Mouse (Mus musculus): ENCODE results near the gene Ambra1.

Ambra1 gene

DNA sequence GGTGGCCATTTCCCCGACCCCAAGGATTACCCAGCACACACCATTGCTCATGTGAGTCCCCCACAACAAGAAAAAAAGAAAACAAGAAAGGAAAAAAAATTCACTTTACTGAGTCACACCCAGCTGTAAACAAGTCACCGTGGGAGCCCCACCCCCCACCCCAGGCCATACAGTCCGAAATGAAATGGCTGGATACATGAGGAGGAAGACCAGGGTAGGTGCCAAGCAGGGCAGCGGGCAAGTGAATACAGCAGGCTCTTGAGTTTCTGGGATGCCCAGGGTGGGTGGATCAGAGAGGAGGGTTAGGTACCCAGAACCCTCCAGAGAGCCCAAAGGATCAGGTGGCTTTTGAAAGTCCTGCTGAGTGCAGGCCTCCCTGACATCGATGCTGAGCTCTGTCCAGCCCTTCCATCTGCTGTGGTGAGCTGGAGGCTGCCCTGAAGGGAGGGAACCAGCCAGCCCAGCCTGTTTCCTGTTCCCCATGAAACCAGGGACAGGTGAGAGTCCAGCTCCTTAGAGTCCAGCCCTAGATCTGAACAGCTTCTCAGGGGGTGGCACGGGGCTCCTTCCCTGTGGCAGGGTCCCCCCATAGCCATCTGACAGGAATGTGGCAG is 202.9 kb downstream of the Ambra1 start:
- ATAC-seq (ENCODE audit: insufficient number of reproducible peaks, low FRiP score, low TSS enrichment), result peak; percentile 24; the same call in 1 of the 2 replicates

GRCm38 (mm10) chr2:91933471-91933870 is 203.5 kb downstream of the Ambra1 start:
- ATAC-seq (ENCODE audit: insufficient number of reproducible peaks, low FRiP score, low TSS enrichment), result peak; percentile 60

- ATAC-seq (ENCODE audit: insufficient number of reproducible peaks, low FRiP score, low TSS enrichment), result no peak
These were observed 204.1 kb downstream of the Ambra1 start for GRCm38 (mm10) chr2:91934016-91934415.

- ATAC-seq (ENCODE audit: insufficient number of reproducible peaks, low FRiP score, low TSS enrichment), result no peak
These were observed 205.0 kb downstream of the Ambra1 start for GRCm38 (mm10) chr2:91934826-91935525.

DNA sequence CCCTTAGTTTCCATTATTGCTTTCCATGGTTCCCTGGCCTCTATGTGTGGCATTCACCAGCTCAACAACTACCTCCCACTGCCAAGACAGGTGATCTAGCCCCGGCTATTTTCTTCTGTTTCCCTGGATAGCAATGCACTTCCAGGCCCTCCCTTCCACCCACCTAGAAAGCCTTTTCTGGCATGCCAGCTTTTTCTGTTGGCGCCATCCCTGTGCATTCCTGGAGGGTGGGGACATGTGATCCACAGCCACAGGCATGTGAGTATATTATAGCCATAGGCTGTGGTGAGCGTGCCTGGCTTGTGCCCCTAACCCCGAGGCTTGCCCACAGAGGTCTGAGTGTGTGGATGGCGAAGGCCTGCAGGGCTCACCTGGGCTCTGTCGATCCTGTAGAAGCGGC is 206.2 kb downstream of the Ambra1 start:
- no peak for ATAC-seq (ENCODE audit: insufficient number of reproducible peaks, low FRiP score, low TSS enrichment)

GRCm38 (mm10) chr2:91939303-91939935 is 209.5 kb downstream of the Ambra1 start:
- no peak for ATAC-seq (ENCODE audit: insufficient number of reproducible peaks, low FRiP score, low TSS enrichment)

- no peak for ATAC-seq (ENCODE audit: insufficient number of reproducible peaks, low FRiP score, low TSS enrichment)
These were observed 212.4 kb downstream of the Ambra1 start for GRCm38 (mm10) chr2:91942356-91942755.

- 0 out of 2 replicates have a peak, but pooled peaks have one; percentile 36 for ATAC-seq (ENCODE audit: insufficient number of reproducible peaks, low FRiP score, low TSS enrichment)
These were observed 214.4 kb downstream of the Ambra1 start for GRCm38 (mm10) chr2:91944170-91944950.

- ATAC-seq (ENCODE audit: insufficient number of reproducible peaks, low FRiP score, low TSS enrichment), result no peak
These were observed 215.5 kb downstream of the Ambra1 start, which contains the start of gene Gm9821 for GRCm38 (mm10) chr2:91945483-91945882. Gene Gm9821 (plus strand): TSS chr2:91945703.

- no peak for ATAC-seq (ENCODE audit: insufficient number of reproducible peaks, low FRiP score, low TSS enrichment)
These were observed 216.9 kb downstream of the Ambra1 start for GRCm38 (mm10) chr2:91946836-91947235.

- ATAC-seq (ENCODE audit: insufficient number of reproducible peaks, low FRiP score, low TSS enrichment), result no peak
These were observed 217.6 kb downstream of the Ambra1 start for GRCm38 (mm10) chr2:91947397-91948150.

GRCm38 (mm10) chr2:91948151-91948509 is 218.2 kb downstream of the Ambra1 start:
- no peak for ATAC-seq (ENCODE audit: insufficient number of reproducible peaks, low FRiP score, low TSS enrichment)

DNA sequence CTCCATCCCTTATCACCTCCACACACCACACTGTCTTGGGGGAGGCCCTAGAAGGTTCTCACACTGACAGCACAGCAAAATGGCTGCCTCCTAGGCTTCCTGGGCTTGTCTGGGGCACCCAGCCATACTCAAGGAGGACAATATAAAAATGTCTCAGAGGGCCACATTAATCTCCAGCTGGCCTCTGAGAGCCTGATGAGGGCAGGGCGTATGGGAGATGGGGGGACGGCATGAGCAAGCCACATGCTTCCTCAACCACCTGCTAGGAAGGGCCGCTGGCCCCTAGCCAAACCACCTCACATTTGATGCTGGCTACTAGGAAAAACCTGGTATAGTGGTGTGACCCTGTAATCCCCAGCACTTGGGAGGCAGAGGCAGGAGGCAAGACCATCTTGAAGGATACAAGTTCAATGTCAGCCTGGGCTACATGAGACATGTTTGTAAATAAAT is 218.9 kb downstream of the Ambra1 start:
- no peak for ATAC-seq (ENCODE audit: insufficient number of reproducible peaks, low FRiP score, low TSS enrichment)

- peak; percentile 23; the same call in 1 of the 2 replicates for ATAC-seq (ENCODE audit: insufficient number of reproducible peaks, low FRiP score, low TSS enrichment)
These were observed 219.7 kb downstream of the Ambra1 start for GRCm38 (mm10) chr2:91949411-91950274.

GRCm38 (mm10) chr2:91950275-91951085 is 220.5 kb downstream of the Ambra1 start:
- peak; percentile 71 for ATAC-seq (ENCODE audit: insufficient number of reproducible peaks, low FRiP score, low TSS enrichment)

DNA sequence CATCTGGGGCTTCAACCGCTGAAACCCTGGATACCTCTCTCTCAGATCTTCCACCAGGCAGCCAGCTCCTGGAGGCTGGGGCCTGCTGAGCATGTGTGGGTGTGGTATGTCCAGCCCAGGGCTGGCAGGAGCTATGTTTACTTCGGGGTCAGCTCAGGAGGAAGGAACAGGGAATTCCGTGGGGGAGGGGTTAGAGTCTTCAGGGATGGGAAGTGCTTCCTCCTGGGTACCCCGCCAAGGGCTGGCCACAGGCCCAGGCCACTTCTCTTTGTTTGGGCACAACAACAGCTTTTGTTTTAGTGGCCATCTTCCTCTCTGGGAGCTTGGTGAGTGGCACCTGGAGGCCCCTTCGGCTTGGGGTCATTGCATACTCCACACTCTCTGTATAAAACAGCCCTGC is 223.9 kb downstream of the Ambra1 start:
- no peak for ATAC-seq (ENCODE audit: insufficient number of reproducible peaks, low FRiP score, low TSS enrichment)

DNA sequence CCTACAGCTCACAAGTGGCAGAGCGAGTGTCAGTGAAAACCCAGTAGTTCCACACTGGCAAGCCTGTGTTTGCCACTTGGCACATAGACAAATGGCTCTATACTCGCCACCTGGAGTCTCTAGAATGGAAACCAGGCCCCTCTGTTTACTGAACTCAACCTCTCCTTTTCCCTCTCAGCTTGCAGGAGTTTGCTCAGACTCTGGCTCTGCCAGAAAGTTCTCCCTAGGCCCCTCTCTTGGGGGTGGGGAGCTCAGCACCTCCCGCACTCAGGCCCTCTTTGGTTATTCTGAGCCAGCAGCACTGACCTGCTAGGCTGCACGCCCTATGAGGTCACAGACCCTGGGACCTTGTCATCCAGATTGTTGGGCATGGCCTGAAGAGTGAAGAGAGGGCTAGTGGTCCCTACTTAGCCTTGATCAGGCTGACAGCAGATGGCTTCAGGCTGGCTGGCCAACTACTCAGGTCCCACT is 225.2 kb downstream of the Ambra1 start:
- no peak for ATAC-seq (ENCODE audit: insufficient number of reproducible peaks, low FRiP score, low TSS enrichment)

- no peak for ATAC-seq (ENCODE audit: insufficient number of reproducible peaks, low FRiP score, low TSS enrichment)
These were observed 225.9 kb downstream of the Ambra1 start for GRCm38 (mm10) chr2:91955875-91956274.
